Mouse (Mus musculus) cerebellum, postnatal 25 days (tissue): ENCODE data around the gene Gm960.

Source experiments
- DNase-seq, 2 experiments: peaks; one replicate each; pipeline ENCODE4 v3.0.0; 2021; ENCODE audit warnings: mixed read lengths in 2 of 2

The Gm960 gene

DNA sequence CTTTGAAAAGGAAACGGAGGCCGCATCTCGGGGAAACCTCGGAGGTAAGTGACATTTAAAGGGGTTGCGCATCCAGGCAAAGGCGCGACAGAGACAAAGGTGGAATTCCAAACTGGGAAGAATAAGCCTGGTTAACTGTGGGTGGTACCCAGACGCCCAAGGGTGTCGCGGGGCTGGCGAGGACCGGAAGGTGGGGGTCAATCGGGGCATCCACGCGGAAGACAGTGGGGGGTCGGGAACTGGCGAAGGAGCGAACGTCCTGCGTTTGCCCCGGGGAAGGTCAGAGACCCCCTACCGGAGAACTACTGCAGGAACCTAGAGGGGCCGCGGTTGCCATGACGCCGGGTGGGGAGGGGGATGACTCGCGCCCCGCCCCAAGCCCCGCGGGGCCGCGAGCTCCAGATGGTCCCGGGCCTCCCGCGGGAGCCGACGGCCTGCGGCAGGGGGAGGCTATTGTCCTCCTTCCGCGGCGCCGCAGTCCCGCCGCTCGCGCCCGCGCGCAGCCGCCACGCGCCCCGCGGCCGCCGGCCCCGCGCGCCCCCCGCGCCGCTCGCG, 13.2 kb upstream of the Gm960 start:
- peak; percentile 78 to 83 for DNase-seq

- DNase-seq: peak; percentile 70 to 82
These were observed 12.7 kb upstream of the Gm960 start, which contains the start of gene Sptbn2 for GRCm38 (mm10) chr19:4711098-4711600. Sptbn2 (plus strand) TSS chr19:4711167.

- DNase-seq: no peak
These were observed 10.3 kb upstream of the Gm960 start for GRCm38 (mm10) chr19:4708765-4709164.

DNA sequence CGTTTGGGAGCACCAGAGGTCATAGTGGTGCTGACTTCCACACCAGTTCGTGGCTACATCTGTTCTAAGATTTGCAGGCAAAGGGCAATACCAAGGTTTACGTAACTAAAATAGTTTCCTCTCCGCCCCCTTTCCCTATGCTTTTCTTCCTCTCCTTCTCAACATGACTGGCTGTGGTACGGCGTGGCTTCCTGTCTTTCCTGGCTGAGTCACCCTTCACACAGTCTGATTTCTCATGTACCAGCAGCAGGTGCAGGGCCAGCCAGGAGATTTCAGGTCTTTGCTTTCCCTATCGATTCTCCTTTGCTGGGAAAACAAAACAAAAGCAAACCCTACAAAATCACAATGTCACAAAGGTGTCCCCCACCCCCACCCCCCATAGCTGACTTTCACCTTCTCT, 2.8 kb upstream of the Gm960 start:
- peak in 1 of 2 experiments; percentile 38 for DNase-seq

DNA sequence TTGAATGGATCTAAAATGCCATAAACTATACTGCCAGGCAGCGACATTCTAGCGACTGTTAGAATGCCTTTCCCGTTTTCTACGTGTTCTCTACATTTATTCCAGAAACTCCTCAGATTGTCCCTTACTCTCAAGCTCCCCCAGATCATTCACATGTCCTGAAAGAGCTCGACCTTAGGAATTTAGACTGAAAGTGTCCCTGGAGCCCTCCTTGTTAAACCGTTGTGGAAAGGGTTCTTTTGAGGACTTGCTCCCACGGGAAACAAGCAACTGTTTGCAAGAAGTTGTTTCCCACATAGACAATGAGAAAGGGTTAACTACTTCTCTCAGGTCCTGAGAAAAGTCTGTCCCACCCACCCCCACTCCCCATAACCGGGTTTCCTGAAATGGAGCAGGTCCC, 2.2 kb upstream of the Gm960 start:
- no peak for DNase-seq

GRCm38 (mm10) chr19:4699821-4700220, 1.4 kb upstream of the Gm960 start:
- peak in 1 of 2 experiments; percentile 6 for DNase-seq

- peak; percentile 71 for DNase-seq
These were observed 388 bp upstream of the Gm960 start for GRCm38 (mm10) chr19:4698856-4699255.

GRCm38 (mm10) chr19:4697721-4698120, 747 bp downstream of the Gm960 start:
- no peak for DNase-seq

DNA sequence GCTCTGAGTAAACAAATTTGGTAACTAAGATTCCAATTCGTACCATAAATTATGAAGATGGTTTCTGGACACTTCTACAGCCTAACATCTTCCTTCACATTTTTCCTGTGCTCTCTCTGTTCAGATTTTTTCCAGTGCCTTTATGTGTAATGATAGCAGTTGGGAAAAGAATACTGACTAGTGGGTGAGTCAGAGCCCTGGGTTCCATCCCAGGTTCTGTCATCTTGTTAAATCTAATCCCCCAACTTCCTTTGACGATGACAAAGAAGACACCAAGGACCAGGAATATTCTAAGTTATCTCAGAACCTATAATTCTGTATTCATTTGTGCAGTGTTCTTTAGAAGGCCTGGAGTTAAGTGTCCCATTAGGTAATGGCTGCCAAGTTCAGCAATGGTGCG, 1.3 kb downstream of the Gm960 start:
- no peak for DNase-seq

GRCm38 (mm10) chr19:4694346-4694745, 4.1 kb downstream of the Gm960 start:
- no peak for DNase-seq

DNA sequence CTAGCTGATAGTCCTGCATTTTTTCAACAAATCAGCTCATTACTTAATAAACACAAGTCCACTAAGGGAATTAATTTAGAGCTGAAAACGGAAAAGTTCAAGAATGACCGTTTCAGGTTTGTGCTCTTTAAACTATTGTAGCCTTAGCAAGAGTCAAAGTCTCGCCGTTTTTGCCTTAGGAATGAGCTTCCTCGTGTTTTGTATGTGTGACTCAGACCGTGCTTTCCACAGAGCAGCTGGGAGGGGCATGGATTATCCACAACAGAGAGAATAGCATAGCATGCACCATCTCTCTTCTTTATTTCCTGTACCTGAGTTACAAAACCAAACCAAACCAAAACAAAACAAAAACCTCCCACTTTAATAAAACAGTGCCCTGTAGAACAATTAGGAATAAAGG, 26.1 kb downstream of the Gm960 start:
- DNase-seq: no peak

- DNase-seq: no peak
These were observed 27.7 kb downstream of the Gm960 start for GRCm38 (mm10) chr19:4670776-4671175.

DNA sequence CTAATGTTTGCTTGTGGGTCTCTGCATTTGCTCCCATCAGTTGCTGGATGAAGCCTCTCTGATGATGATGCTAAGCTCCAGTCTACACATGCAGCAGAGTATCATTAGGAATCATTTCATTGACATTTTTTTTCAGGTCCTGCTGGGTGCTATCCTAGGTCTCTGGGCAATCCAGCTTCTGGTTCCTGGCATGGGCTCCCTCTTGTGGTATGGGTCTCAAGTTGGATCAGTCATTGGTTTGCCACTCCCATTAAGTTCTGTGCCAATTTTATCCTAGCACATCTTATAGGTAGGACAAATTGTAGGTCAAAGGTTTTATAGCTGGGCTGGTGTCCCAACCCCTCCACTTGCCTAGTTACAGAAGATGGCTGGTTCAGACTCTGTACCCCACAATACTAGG, 31.7 kb downstream of the Gm960 start:
- no peak for DNase-seq

- peak; percentile 61 to 76 for DNase-seq
These were observed 40.3 kb downstream of the Gm960 start for GRCm38 (mm10) chr19:4658156-4658555.

GRCm38 (mm10) chr19:4646917-4647492, 51.5 kb downstream of the Gm960 start:
- DNase-seq: no peak

- DNase-seq: peak; percentile 77 to 85
These were observed 54.2 kb downstream of the Gm960 start for GRCm38 (mm10) chr19:4644271-4644670.

DNA sequence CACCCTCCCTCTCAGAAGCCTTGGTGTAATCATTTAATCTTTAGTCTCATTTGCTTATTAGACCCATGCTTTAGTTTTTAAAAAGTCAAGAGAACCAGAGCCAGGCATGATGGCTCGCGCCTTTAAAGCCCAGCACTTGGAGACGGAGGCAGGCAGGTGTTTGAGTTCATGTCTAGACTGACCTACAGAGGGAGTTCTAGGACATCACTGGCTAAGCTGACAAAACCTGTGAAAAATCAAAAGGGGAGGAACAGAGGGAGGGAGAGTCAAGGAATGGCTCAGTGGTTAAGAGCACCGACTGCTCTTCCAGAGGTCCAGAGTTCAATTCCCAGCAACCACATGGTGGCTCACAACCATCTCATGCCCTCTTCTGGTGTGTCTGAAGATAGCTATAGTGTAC, 62.5 kb downstream of the Gm960 start:
- DNase-seq: no peak

DNA sequence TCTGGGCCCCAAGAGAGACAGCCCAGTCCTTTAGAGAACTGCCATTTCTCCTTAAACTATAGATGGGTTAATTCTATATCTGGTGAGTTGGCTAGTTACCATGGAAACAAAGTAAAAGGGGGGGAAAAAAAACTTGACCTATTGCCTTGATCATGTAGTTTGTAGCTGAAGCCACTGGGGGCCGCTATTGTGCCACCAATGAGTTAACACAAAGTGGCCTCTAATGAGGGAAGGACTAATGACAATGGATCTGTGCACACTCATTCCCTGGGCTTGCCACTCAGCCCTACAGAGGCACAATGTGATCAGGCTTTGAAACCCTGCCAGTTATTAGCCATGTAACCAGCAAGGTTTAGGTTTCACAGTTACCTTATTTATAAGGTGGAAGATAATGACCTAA, 69.6 kb downstream of the Gm960 start:
- DNase-seq: peak; percentile 83 to 90

GRCm38 (mm10) chr19:4625829-4626535, 72.5 kb downstream of the Gm960 start:
- peak in 1 of 2 experiments; percentile 67 for DNase-seq

DNA sequence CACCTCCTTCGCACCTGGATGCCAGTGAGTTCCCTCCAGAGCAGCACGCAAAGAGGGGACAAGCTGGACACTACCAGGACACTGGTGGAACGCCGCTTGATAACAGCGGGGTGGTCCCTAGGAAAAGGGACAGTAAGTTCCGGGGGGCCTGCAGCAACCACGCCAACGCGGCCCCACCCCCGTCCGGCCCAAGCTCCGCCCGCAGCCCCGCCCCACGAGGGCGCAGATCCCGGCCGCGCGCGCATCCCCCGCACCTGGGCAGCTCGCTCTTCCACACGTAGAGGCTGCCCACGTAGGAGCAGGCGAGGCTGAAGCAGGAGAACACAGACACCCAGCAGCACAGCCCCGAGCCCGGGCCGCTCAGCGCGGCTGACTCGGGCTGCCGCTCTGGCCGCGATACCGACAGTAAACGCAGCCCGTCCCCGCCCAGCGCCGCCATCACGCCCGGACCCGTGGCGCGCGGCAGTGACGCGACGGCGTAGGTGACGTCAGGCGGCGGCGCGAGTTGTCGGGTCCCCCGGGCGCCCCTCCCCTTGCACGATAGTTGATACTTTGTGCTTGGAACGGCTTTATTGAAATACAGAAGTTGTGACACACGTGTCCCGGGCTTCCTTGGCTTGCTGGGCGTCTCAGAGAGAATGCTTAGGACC, 73.2 kb downstream of the Gm960 start, which contains the start of gene Rce1:
Rce1 (minus strand) TSS at position 463 of the 650 bp plus-strand sequence.
- DNase-seq: peak; percentile 94 to 96

GRCm38 (mm10) chr19:4624406-4625178, 73.9 kb downstream of the Gm960 start:
- DNase-seq: peak in 1 of 2 experiments; percentile 7

GRCm38 (mm10) chr19:4624006-4624405, 74.5 kb downstream of the Gm960 start:
- DNase-seq: peak in 1 of 2 experiments; percentile 6

DNA sequence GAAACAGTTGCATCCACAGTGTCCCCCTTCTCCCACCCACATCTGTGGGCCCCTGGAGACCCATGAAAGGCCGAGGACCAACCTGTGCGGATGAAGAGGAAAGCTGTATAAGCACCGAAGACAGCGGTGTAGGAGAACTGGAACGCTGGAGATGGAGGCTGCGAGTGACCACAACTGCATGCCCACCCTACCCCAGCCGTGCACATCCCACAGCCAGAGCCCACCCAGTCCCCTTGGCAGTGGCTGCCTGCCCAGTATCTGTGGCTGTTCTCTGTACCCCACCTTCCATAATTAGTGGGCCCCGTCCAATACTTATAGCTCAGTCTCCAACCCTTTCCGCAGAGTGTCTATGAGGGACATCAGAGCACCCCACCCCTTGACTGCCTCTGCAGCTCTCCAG, 75.0 kb downstream of the Gm960 start:
- DNase-seq: peak in 1 of 2 experiments; percentile 6
